Mouse (Mus musculus) myocyte (in vitro differentiated cells): ENCODE measurements around the gene Duoxa1. TPM values are rescaled to one million over a fixed set of nuclear protein-coding genes. Genes with fewer than 3 reads are reported as not detected.

Source experiments
- H3K27me3 ChIP-seq: one replicate; pipeline ENCODE4 v1.6.1; 2011; ENCODE audit not compliant: control insufficient read depth, insufficient read depth, insufficient read length
- H3K36me3 ChIP-seq: one replicate; pipeline ENCODE4 v1.6.1; 2011; ENCODE audit not compliant: control insufficient read depth, insufficient read depth
- H3K4me2 ChIP-seq: one replicate; pipeline ENCODE4 v1.6.1; 2011; ENCODE audit warnings: low read depth, control low read depth
- H3K4me3 ChIP-seq: one replicate; pipeline ENCODE4 v1.5.1; 2011; ENCODE audit warnings: mild to moderate bottlenecking, control low read depth, moderate library complexity
- H3K79me2 ChIP-seq: one replicate; pipeline ENCODE4 v1.6.1; 2011; ENCODE audit not compliant: control insufficient read depth, insufficient read depth
- H3ac ChIP-seq: one replicate; pipeline ENCODE4 v1.6.1; 2011; ENCODE audit not compliant: control insufficient read depth, insufficient read length
- CEBPB ChIP-seq: IDR thresholded peaks from 2 replicates; pipeline ENCODE4 v1.6.1; 2011; ENCODE audit warnings: mild to moderate bottlenecking, moderate library complexity; ENCODE audit not compliant: poor library complexity, insufficient read depth, severe bottlenecking
- E2F4 ChIP-seq: IDR thresholded peaks from one replicate; pipeline ENCODE4 v1.6.1; 2011; ENCODE audit warnings: mild to moderate bottlenecking, control low read depth, moderate library complexity; ENCODE audit not compliant: insufficient read depth
- MAX ChIP-seq: IDR thresholded peaks from one replicate; pipeline ENCODE4 v1.6.1; 2011; ENCODE audit warnings: low read depth, mild to moderate bottlenecking, control low read depth
- MYOD1 ChIP-seq, 3 experiments: IDR thresholded peaks; one replicate each; pipeline ENCODE4 v1.6.1; 2011; ENCODE audit warnings: control low read depth in 2 of 3, low read depth in 2 of 3, mild to moderate bottlenecking in 2 of 3, moderate library complexity in 1 of 3; ENCODE audit not compliant: insufficient read length in 2 of 3, control insufficient read depth in 1 of 3
- MYOG ChIP-seq, 3 experiments: IDR thresholded peaks; one replicate each; pipeline ENCODE4 v1.6.1; 2011; ENCODE audit warnings: control low read depth in 2 of 3, low read depth in 2 of 3, mild to moderate bottlenecking in 2 of 3; ENCODE audit not compliant: insufficient read length in 2 of 3, control insufficient read depth in 1 of 3, insufficient read depth in 1 of 3
- POLR2A ChIP-seq: IDR thresholded peaks from one replicate; pipeline ENCODE4 v1.6.1; 2011; ENCODE audit warnings: low read depth, mild to moderate bottlenecking, control low read depth, moderate library complexity; ENCODE audit not compliant: insufficient read length
- POLR2AphosphoS2 ChIP-seq: IDR thresholded peaks from one replicate; pipeline ENCODE4 v1.6.1; 2011; ENCODE audit warnings: low read depth, control low read depth; ENCODE audit not compliant: insufficient read length
- REST ChIP-seq: IDR thresholded peaks from one replicate; pipeline ENCODE4 v1.6.1; 2011; ENCODE audit warnings: mild to moderate bottlenecking, control low read depth, moderate library complexity; ENCODE audit not compliant: insufficient read depth, insufficient read length
- SRF ChIP-seq: IDR thresholded peaks from one replicate; pipeline ENCODE4 v1.6.1; 2011; ENCODE audit warnings: low read depth; ENCODE audit not compliant: control insufficient read depth, insufficient read length
- TCF12 ChIP-seq: IDR thresholded peaks from one replicate; pipeline ENCODE4 v1.6.1; 2011; ENCODE audit warnings: mild to moderate bottlenecking, control low read depth; ENCODE audit not compliant: poor library complexity, insufficient read depth, severe bottlenecking
- TCF3 ChIP-seq: IDR thresholded peaks from one replicate; pipeline ENCODE4 v1.6.1; 2011; ENCODE audit warnings: low read depth, control low read depth; ENCODE audit not compliant: insufficient read length
- USF1 ChIP-seq: IDR thresholded peaks from one replicate; pipeline ENCODE4 v1.6.1; 2011; ENCODE audit warnings: low read depth, mild to moderate bottlenecking, control low read depth, moderate library complexity
- polyA plus RNA-seq: library from polyadenylated mRNA; unstranded; fragments of >200 nt; fragmentation: generic; extraction: Trizol; gene quantifications from one replicate; pipeline ENCODE4 v1.2.1, GENCODE M21; 2012; ENCODE audit warnings: missing spikeins

The Duoxa1 gene
- polyA plus RNA-seq, 1 experiment = 2.6 TPM

DNA sequence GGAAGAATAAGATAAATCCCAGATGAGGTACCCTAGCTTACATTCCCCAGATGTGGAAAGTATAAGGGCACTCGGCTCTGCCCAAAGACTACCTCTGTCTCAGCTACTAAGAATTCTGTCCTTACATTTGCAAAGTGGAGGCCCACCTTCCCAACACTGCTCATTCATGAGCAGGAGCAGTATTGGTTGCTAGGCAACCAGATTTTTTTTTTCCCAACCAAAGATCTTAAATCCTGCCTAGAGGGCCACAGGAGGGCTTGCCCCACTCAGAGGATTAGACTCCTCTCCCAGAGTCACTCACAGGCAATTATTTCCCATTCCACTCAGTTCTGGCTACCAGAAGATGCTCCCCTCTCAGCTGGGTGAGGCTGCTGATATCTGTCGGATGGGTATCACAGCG lies 48.8 kb downstream of the Duoxa1 start:
- TF ChIP-seq MAX = no peak
- no peak for TF ChIP-seq POLR2AphosphoS2
- no peak for TF ChIP-seq SRF
- no peak for TF ChIP-seq USF1
- TF ChIP-seq CEBPB = no peak
- no peak for TF ChIP-seq TCF3
- no peak for TF ChIP-seq TCF12
- no peak for TF ChIP-seq POLR2A
- no peak for TF ChIP-seq MYOD1 (IDR thresholded peaks at IDR 0.05; ENCODE audit: control insufficient read depth in 1 of 3, insufficient read length in 2 of 3, low read depth in 2 of 3)
- Histone ChIP-seq H3K36me3 (no peaks in the 10 kb centered on the region), H3ac (no peak overlapping the region), H3K4me3 (no peak overlapping the region), H3K79me2 (no peaks in the 10 kb centered on the region), H3K4me2 (no peak overlapping the region), H3K27me3 (no peaks in the 10 kb centered on the region)

DNA sequence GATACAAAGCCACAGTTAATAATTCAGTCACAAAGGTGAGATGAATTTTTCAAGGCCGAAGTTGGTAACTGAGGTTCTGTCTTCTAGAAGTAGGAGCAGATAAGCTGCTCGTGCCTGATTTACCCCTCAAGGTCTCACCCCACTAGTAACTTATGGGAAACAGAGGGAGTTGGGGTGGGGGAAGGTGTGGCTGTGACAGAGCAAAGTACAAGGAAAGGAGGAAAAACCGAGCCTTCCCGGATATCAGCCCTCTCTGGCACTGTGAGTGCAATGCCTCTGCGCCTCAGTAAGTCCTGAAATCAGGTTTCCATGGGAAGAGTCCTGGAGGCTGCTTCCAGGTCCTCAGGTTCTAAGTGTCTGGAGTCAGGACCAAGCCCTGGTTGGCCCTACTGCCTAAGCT lies 52.8 kb downstream of the Duoxa1 start:
- no peak for TF ChIP-seq MAX
- no peak for TF ChIP-seq MYOG (IDR thresholded peaks at IDR 0.05; ENCODE audit: control insufficient read depth in 1 of 3, insufficient read depth in 1 of 3, insufficient read length in 2 of 3, low read depth in 2 of 3)
- no peak for TF ChIP-seq POLR2A
- no peak for TF ChIP-seq USF1
- TF ChIP-seq SRF = no peak
- no peak for TF ChIP-seq TCF12
- TF ChIP-seq CEBPB = no peak
- TF ChIP-seq MYOD1 (IDR thresholded peaks at IDR 0.05; ENCODE audit: control insufficient read depth in 1 of 3, insufficient read length in 2 of 3, low read depth in 2 of 3) = no peak
- no peak for TF ChIP-seq REST
- no peak for TF ChIP-seq POLR2AphosphoS2
- no peak for TF ChIP-seq TCF3
- TF ChIP-seq E2F4 = no peak
- Histone ChIP-seq H3K79me2 (no peaks in the 10 kb centered on the region), H3K4me3 (no peak overlapping the region), H3K27me3 (no peaks in the 10 kb centered on the region), H3K36me3 (no peaks in the 10 kb centered on the region), H3ac (no peak overlapping the region), H3K4me2 (no peak overlapping the region)

DNA sequence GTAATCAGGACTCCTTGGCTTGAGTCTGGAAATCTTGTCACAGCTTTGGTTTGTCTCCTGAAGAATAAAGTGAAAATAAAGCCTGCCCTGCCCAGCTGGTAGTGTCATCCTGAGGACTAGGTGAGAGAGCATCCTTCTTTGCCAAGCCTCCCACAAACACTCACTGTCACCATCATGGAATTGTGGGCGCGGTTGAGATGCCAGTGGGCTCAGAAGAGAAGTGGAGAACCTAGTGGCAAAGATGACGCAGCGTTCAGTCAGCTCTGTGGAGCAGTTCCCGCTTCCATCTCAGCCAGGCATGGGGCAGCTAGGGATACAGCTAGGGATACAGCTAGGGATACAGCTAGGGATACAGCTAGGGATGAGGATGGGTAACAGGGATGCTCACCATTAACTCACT lies 57.5 kb downstream of the Duoxa1 start:
- Histone ChIP-seq H3K4me2 (no peak overlapping the region), H3K27me3 (no peaks in the 10 kb centered on the region), H3K79me2 (no peaks in the 10 kb centered on the region), H3K36me3 (no peaks in the 10 kb centered on the region), H3ac (no peak overlapping the region), H3K4me3 (no peak overlapping the region)
- TF ChIP-seq E2F4 = no peak

Other genes with a start within 250 kb of the Duoxa1 start
- gene Spg11, start 195.3 kb downstream of the Duoxa1 start, polyA plus RNA-seq = 5.8 TPM
- 321 TPM for gene B2m, start 166.0 kb downstream of the Duoxa1 start, polyA plus RNA-seq
- gene Trim69, start 153.0 kb downstream of the Duoxa1 start, polyA plus RNA-seq = 0.04 TPM
- 0.07 TPM for gene Patl2, start 127.5 kb downstream of the Duoxa1 start, polyA plus RNA-seq
- gene Terb2, start 127.5 kb downstream of the Duoxa1 start, polyA plus RNA-seq = not detected
- 18.5 TPM for gene Sord, start 79.0 kb downstream of the Duoxa1 start, polyA plus RNA-seq
- 0.12 TPM for gene Duox2, start 15.3 kb downstream of the Duoxa1 start, polyA plus RNA-seq
- not detected for gene Duoxa2, start 14.8 kb downstream of the Duoxa1 start, polyA plus RNA-seq
- gene Duox1, start 1.9 kb upstream of the Duoxa1 start, polyA plus RNA-seq = 0.10 TPM
- gene Shf, start 55.4 kb upstream of the Duoxa1 start, polyA plus RNA-seq = 48.5 TPM
- gene Slc28a2, start 112.7 kb upstream of the Duoxa1 start, polyA plus RNA-seq = not detected
- gene Gm14085, start 171.2 kb upstream of the Duoxa1 start, polyA plus RNA-seq = not detected